Mouse (Mus musculus): ENCODE results near the gene Scarb2. TPM values are rescaled to one million over a fixed set of nuclear protein-coding genes. Genes with fewer than 3 reads are reported as not detected.

Gene Scarb2
- polyA plus RNA-seq, 1 experiment from 2014 or later = 23.5 TPM

DNA sequence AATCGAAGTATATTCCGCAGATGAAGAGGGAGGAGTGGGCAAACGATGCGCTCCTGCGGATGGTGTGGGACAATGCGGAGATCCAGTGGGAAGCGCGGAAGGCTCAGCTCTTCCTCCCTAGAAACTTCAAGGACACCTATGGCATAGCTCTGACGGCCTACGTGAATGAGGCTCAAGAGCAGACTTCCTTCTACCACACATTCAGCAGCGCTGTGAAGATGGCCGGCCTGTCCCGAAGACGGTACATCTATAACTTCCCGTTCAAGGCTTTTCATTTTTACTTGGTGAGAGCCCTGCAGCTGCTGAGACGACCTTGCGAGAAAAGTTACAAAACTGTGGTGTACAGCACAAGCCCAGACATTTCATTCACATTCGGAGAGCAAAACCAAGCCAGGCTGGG is 114.1 kb downstream of the Scarb2 start:
- peaks cover 3% of the 10 kb centered on the region; the same call in 1 of the 2 replicates for H3K4me1 ChIP-seq (ENCODE audit: control insufficient read depth, insufficient read depth, low read depth, low read length)
- H3K27ac ChIP-seq (ENCODE audit: low read depth, low read length) = no peak overlapping the region
- H3K27me3 ChIP-seq (replicated peaks; ENCODE audit: control insufficient read depth, insufficient read depth, low read length) = peaks cover 9% of the 10 kb centered on the region; the same call in 1 of the 2 replicates
- no peaks in the 10 kb centered on the region for H3K9me3 ChIP-seq (ENCODE audit: control insufficient read depth, low read length)
- H3K4me3 ChIP-seq (ENCODE audit: low read length) = peak overlapping the region; percentile 23
- WGBS = 47% methylated on average over 18 of the region's 18 CpGs
- no peak for ATAC-seq
- no peak overlapping the region for H3K9ac ChIP-seq (ENCODE audit: low read depth, low read length)
- peak overlapping the region; percentile 40 for H3K4me2 ChIP-seq (ENCODE audit: low read length)
- no peaks in the 10 kb centered on the region for H3K36me3 ChIP-seq (ENCODE audit: control insufficient read depth, insufficient read depth, low read length)

Small RNA genes lying within 50 kb of the gene (microRNA-seq; reads per million reads assigned to microRNA genes)
- gene Mir6415 = not detected

Other genes with a start within 250 kb of the Scarb2 start
- gene Naaa, start 228.7 kb downstream of the Scarb2 start, polyA plus RNA-seq (2015; fragmentation: Nextera tagmentation; extraction: Ambion mirVana) = 23.8 and 28.5 TPM in 2 replicates
- gene Sdad1, start 196.4 kb downstream of the Scarb2 start, polyA plus RNA-seq (2015; fragmentation: Nextera tagmentation; extraction: Ambion mirVana) = 27.0 and 27.1 TPM in 2 replicates
- gene Cxcl9, start 178.8 kb downstream of the Scarb2 start, polyA plus RNA-seq (2015; fragmentation: Nextera tagmentation; extraction: Ambion mirVana) = not detected in 2 replicates
- gene Art3, start 175.0 kb downstream of the Scarb2 start, polyA plus RNA-seq (2015; fragmentation: Nextera tagmentation; extraction: Ambion mirVana) = 6.4 and 6.7 TPM in 2 replicates
- 0.22 and 0.43 TPM in 2 replicates for gene Cxcl10, start 157.9 kb downstream of the Scarb2 start, polyA plus RNA-seq (2015; fragmentation: Nextera tagmentation; extraction: Ambion mirVana)
- gene Nup54, start 71.6 kb downstream of the Scarb2 start, polyA plus RNA-seq (2015; fragmentation: Nextera tagmentation; extraction: Ambion mirVana) = 56.4 and 58.3 TPM in 2 replicates
- 2.2 and 2.3 TPM in 2 replicates for gene Fam47e, start 48.2 kb upstream of the Scarb2 start, polyA plus RNA-seq (2015; fragmentation: Nextera tagmentation; extraction: Ambion mirVana)
- 11.3 and 14.5 TPM in 2 replicates for gene Stbd1, start 96.2 kb upstream of the Scarb2 start, polyA plus RNA-seq (2015; fragmentation: Nextera tagmentation; extraction: Ambion mirVana)
- 0.50 and 0.51 TPM in 2 replicates for gene Ccdc158, start 168.4 kb upstream of the Scarb2 start, polyA plus RNA-seq (2015; fragmentation: Nextera tagmentation; extraction: Ambion mirVana)
- gene Shroom3, start 176.6 kb upstream of the Scarb2 start, polyA plus RNA-seq (2015; fragmentation: Nextera tagmentation; extraction: Ambion mirVana) = 1.4 and 1.6 TPM in 2 replicates